Mouse (Mus musculus) lung, embryonic 16.5 days (tissue): ENCODE measurements around the gene Tjap1. TPM values are rescaled to one million over a fixed set of nuclear protein-coding genes. Genes with fewer than 3 reads are reported as not detected.

Experiments
- ATAC-seq: fragments of 200-750 bp; cut with Nextera tagmentation; 2 replicates; pipeline ENCODE4 v1.8.0; 2017; ENCODE audit warnings: low read depth, mild to moderate bottlenecking, moderate library complexity
- H3K27ac ChIP-seq: fragments of 300-500 bp; sonication (generic); 2 replicates; pipeline ENCODE4 v1.5.1; 2014; ENCODE audit warnings: mild to moderate bottlenecking, control low read depth, low read length
- H3K27me3 ChIP-seq: fragments of 300-500 bp; sonication (generic); 2 replicates; pipeline ENCODE4 v1.6.1; 2014; ENCODE audit warnings: low read depth, low read length, mixed read lengths; ENCODE audit not compliant: control insufficient read depth, insufficient read depth
- H3K36me3 ChIP-seq: fragments of 300-500 bp; sonication (generic); 2 replicates; pipeline ENCODE4 v1.6.1; 2014; ENCODE audit warnings: low read length; ENCODE audit not compliant: control insufficient read depth, insufficient read depth
- H3K4me1 ChIP-seq: fragments of 300-500 bp; sonication (generic); replicated peaks from 2 replicates; pipeline ENCODE4 v1.6.1; 2014; ENCODE audit warnings: low read length, mixed read lengths; ENCODE audit not compliant: control insufficient read depth, insufficient read depth
- H3K4me2 ChIP-seq: fragments of 300-500 bp; sonication (generic); 2 replicates; pipeline ENCODE4 v1.6.1; 2014; ENCODE audit warnings: low read depth, low read length, control low read depth
- H3K4me3 ChIP-seq: fragments of 300-500 bp; sonication (generic); 2 replicates; pipeline ENCODE4 v1.5.1; 2014; ENCODE audit warnings: mild to moderate bottlenecking, low read length, control low read depth
- H3K9ac ChIP-seq: fragments of 300-500 bp; sonication (generic); 2 replicates; pipeline ENCODE4 v1.6.1; 2014; ENCODE audit warnings: low read length, control low read depth
- H3K9me3 ChIP-seq: fragments of 300-500 bp; sonication (generic); 2 replicates; pipeline ENCODE4 v1.6.1; 2016; ENCODE audit warnings: low read length; ENCODE audit not compliant: control insufficient read depth
- WGBS: fragments of 180-500 bp; shearing (Covaris S2); extraction: QIAGEN DNeasy Blood & Tissue Kit; methylation state at CpG from one replicate; pipeline ENCODE4 v1.1.7; 2014; 5-methylcytosine and 5-hydroxymethylcytosine counted together
- polyA plus RNA-seq: library from polyadenylated mRNA; unstranded; fragments of >200 nt; fragmentation: Nextera tagmentation; extraction: Ambion mirVana; gene quantifications from 2 replicates; pipeline ENCODE4 v1.2.1, GENCODE M21; 2015

Gene Tjap1
- polyA plus RNA-seq, 1 experiment from 2014 or later, result 39.1 TPM

GRCm38 (mm10) chr17:46287678-46288095 lies 4.9 kb upstream of the Tjap1 start:
- no peaks in the 10 kb centered on the region for H3K27me3 ChIP-seq
- peak overlapping the region; percentile 45 for H3K27ac ChIP-seq
- H3K4me1 ChIP-seq, result peaks cover 13% of the 10 kb centered on the region
- H3K36me3 ChIP-seq, result no peaks in the 10 kb centered on the region
- no peak overlapping the region for H3K4me3 ChIP-seq
- no peak overlapping the region for H3K4me2 ChIP-seq
- no peaks in the 10 kb centered on the region for H3K9me3 ChIP-seq
- peak overlapping the region; percentile 32; the same call in 1 of the 2 replicates for H3K9ac ChIP-seq
- 40% methylated on average over 11 of the region's 11 CpGs for WGBS
- ATAC-seq, result peak; percentile 59

GRCm38 (mm10) chr17:46285407-46285806 lies 2.6 kb upstream of the Tjap1 start:
- H3K4me2 ChIP-seq, result no peak overlapping the region
- no peaks in the 10 kb centered on the region for H3K27me3 ChIP-seq
- no peak overlapping the region for H3K9ac ChIP-seq
- H3K36me3 ChIP-seq, result 0 out of 2 replicates have a peak, but pooled peaks cover 3% of the 10 kb centered on the region
- 32% methylated on average over 6 of the region's 6 CpGs for WGBS
- ATAC-seq, result no peak
- H3K4me3 ChIP-seq, result no peak overlapping the region
- H3K27ac ChIP-seq, result no peak overlapping the region
- H3K9me3 ChIP-seq, result no peaks in the 10 kb centered on the region
- H3K4me1 ChIP-seq, result peaks cover 25% of the 10 kb centered on the region

- no peak overlapping the region for H3K4me2 ChIP-seq
- no peak overlapping the region for H3K27ac ChIP-seq
- WGBS, result 56% methylated on average over 7 of the region's 7 CpGs
- H3K27me3 ChIP-seq, result no peaks in the 10 kb centered on the region
- peaks cover 25% of the 10 kb centered on the region for H3K4me1 ChIP-seq
- H3K9me3 ChIP-seq, result no peaks in the 10 kb centered on the region
- ATAC-seq, result no peak
- H3K36me3 ChIP-seq, result peaks cover 8% of the 10 kb centered on the region; the same call in 1 of the 2 replicates
- no peak overlapping the region for H3K4me3 ChIP-seq
- no peak overlapping the region for H3K9ac ChIP-seq
These were observed 1.8 kb upstream of the Tjap1 start for GRCm38 (mm10) chr17:46284653-46285052.

GRCm38 (mm10) chr17:46283911-46284310 lies 1.1 kb upstream of the Tjap1 start:
- Histone ChIP-seq H3K9me3 (no peaks in the 10 kb centered on the region), H3K27ac (no peak overlapping the region), H3K4me3 (no peak overlapping the region), H3K9ac (no peak overlapping the region), H3K4me2 (no peak overlapping the region), H3K4me1 (peaks cover 25% of the 10 kb centered on the region), H3K27me3 (no peaks in the 10 kb centered on the region), H3K36me3 (peaks cover 12% of the 10 kb centered on the region)
- ATAC-seq, result no peak
- 84% methylated on average over 8 of the region's 8 CpGs for WGBS

GRCm38 (mm10) chr17:46283140-46283539 lies 314 bp upstream of the Tjap1 start:
- peak overlapping the region; percentile 7; the same call in 1 of the 2 replicates for H3K9ac ChIP-seq
- H3K27ac ChIP-seq, result no peak overlapping the region
- no peaks in the 10 kb centered on the region for H3K9me3 ChIP-seq
- H3K4me2 ChIP-seq, result peak overlapping the region; percentile 51
- H3K4me1 ChIP-seq, result peaks cover 22% of the 10 kb centered on the region
- peak overlapping the region; percentile 54 for H3K4me3 ChIP-seq
- ATAC-seq, result peak; percentile 32
- WGBS, result 21% methylated on average over 9 of the region's 9 CpGs
- no peaks in the 10 kb centered on the region for H3K27me3 ChIP-seq
- peaks cover 18% of the 10 kb centered on the region for H3K36me3 ChIP-seq

- 88% methylated on average over 12 of the region's 12 CpGs for WGBS
- H3K27ac ChIP-seq, result no peak overlapping the region
- no peak overlapping the region for H3K9ac ChIP-seq
- no peak overlapping the region for H3K4me2 ChIP-seq
- peaks cover 28% of the 10 kb centered on the region for H3K36me3 ChIP-seq
- no peaks in the 10 kb centered on the region for H3K27me3 ChIP-seq
- no peak overlapping the region for H3K4me3 ChIP-seq
- H3K9me3 ChIP-seq, result no peaks in the 10 kb centered on the region
- H3K4me1 ChIP-seq, result peaks cover 13% of the 10 kb centered on the region
- no peak for ATAC-seq
These were observed 4.6 kb downstream of the Tjap1 start for GRCm38 (mm10) chr17:46278011-46278765.

- Histone ChIP-seq H3K4me3 (no peak overlapping the region), H3K27ac (no peak overlapping the region), H3K9ac (no peak overlapping the region), H3K9me3 (no peaks in the 10 kb centered on the region), H3K4me2 (no peak overlapping the region), H3K36me3 (peaks cover 28% of the 10 kb centered on the region), H3K4me1 (peaks cover 12% of the 10 kb centered on the region), H3K27me3 (no peaks in the 10 kb centered on the region)
- WGBS, result 67% methylated on average over 4 of the region's 4 CpGs
- ATAC-seq, result no peak
These were observed 5.2 kb downstream of the Tjap1 start for GRCm38 (mm10) chr17:46277586-46277985.

- Histone ChIP-seq H3K27ac (no peak overlapping the region), H3K4me1 (peaks cover 1% of the 10 kb centered on the region; the same call in 1 of the 2 replicates), H3K9me3 (no peaks in the 10 kb centered on the region), H3K9ac (no peak overlapping the region), H3K4me2 (no peak overlapping the region), H3K27me3 (no peaks in the 10 kb centered on the region), H3K4me3 (no peak overlapping the region), H3K36me3 (peaks cover 29% of the 10 kb centered on the region)
- WGBS, result 86% methylated on average over 10 of the region's 10 CpGs
- no peak for ATAC-seq
These were observed 7.3 kb downstream of the Tjap1 start for GRCm38 (mm10) chr17:46275506-46275905.

- WGBS, result 64% methylated on average over 6 of the region's 6 CpGs
- ATAC-seq, result no peak
- peaks cover 6% of the 10 kb centered on the region; the same call in 1 of the 2 replicates for H3K4me1 ChIP-seq
These were observed 7.8 kb downstream of the Tjap1 start for GRCm38 (mm10) chr17:46275034-46275433.

More at GRCm38 (mm10) chr17:46275034-46275433, 7.8 kb downstream of the Tjap1 start:
- Histone ChIP-seq H3K4me2 (no peak overlapping the region), H3K4me3 (no peak overlapping the region), H3K27ac (no peak overlapping the region), H3K9me3 (no peaks in the 10 kb centered on the region), H3K9ac (no peak overlapping the region), H3K27me3 (no peaks in the 10 kb centered on the region), H3K36me3 (peaks cover 28% of the 10 kb centered on the region)
